Mouse (Mus musculus): ENCODE measurements at regions not wholly inside any gene's neighbourhood (a gene's known extent, or its start where the extent isn't known, plus 50 kb on each side); places are given as distances from the start of the nearest gene placed in this dataset.

- TF ChIP-seq CTCF (IDR thresholded peaks at IDR 0.05; ENCODE audit: control insufficient read depth, insufficient read depth, low read length) (no peak), POLR2A (IDR thresholded peaks at IDR 0.05; ENCODE audit: borderline replicate concordance, control insufficient read depth, low read depth, low read length) (no peak)
Observed at GRCm38 (mm10) chr10:66843258-66843657, 252.7 kb upstream of the Jmjd1c start.

All from bone marrow, adult 2 months (tissue).